Mouse (Mus musculus): ENCODE results near the gene Nhsl1. TPM values are rescaled to one million over a fixed set of nuclear protein-coding genes. Genes with fewer than 3 reads are reported as not detected.

Nhsl1 gene
- polyA plus RNA-seq, 1 experiment = 3.0 TPM

DNA sequence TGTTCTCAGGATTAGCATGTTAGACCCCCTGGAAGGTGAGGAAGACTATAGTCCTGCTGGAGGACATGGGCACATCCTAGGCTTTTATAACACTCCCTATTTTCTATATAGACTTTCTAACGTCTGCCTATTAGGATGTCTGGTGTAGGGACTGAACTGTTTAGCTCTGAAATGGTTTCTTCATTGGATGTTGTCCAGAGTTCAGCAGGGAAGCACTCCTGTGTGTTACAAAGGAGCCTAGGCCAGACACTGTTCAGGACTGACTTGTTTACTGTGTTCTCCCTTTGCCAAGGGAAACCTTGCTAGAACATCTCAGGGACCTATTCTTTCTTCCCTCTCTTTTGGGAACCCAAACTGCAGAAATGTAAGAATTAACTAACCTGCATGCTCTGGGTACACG is 90.3 kb downstream of the Nhsl1 start:
- Histone ChIP-seq H3K4me3 (ENCODE audit: insufficient read depth, poor library complexity, severe bottlenecking) (no peak overlapping the region), H3ac (ENCODE audit: control insufficient read depth, insufficient read length, low read depth) (no peak overlapping the region), H3K79me3 (ENCODE audit: low read depth) (no peaks in the 10 kb centered on the region), H3K27me3 (ENCODE audit: control insufficient read depth, insufficient read depth, insufficient read length) (no peaks in the 10 kb centered on the region), H3K79me2 (ENCODE audit: control insufficient read depth, insufficient read depth) (no peaks in the 10 kb centered on the region), H3K36me3 (ENCODE audit: control insufficient read depth, insufficient read depth) (no peaks in the 10 kb centered on the region)
- no peak for TF ChIP-seq CTCF (IDR thresholded peaks at IDR 0.05; ENCODE audit: control insufficient read depth, insufficient read depth, insufficient read length)
- no peak for TF ChIP-seq MYOG (IDR thresholded peaks at IDR 0.05; ENCODE audit: control insufficient read depth, extremely low read depth, insufficient read length)
- TF ChIP-seq USF1 (IDR thresholded peaks at IDR 0.05; ENCODE audit: low read depth) = no peak
- TF ChIP-seq MAX (IDR thresholded peaks at IDR 0.05) = no peak
- TF ChIP-seq MYOD1 (IDR thresholded peaks at IDR 0.05; ENCODE audit: control insufficient read depth, insufficient read length, low read depth) = no peak
- no peak for TF ChIP-seq CEBPB (IDR thresholded peaks at IDR 0.05; ENCODE audit: low read depth)
- no peak for TF ChIP-seq FOSL1 (IDR thresholded peaks at IDR 0.05; ENCODE audit: insufficient read depth, low read length, poor library complexity, severe bottlenecking)

DNA sequence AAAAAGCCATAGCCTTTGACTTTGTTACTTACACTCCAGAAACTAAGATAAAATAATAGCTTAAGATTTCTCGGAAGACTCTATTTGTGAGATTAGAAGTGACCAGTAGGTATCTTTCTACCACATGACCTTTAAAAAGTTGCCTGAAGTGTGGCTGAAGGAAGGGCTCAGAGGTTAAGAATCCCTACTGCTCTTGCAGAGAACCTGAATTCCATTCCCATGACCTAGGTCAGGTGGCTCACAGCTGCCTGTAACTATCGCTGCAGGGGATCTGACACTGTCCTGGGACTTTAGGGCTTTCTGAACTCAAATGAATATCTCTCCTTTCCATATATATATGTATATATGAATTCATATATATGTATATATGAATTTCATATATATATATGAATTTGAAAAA is 92.5 kb downstream of the Nhsl1 start:
- Histone ChIP-seq H3K36me3 (ENCODE audit: control insufficient read depth, insufficient read depth) (no peaks in the 10 kb centered on the region), H3ac (ENCODE audit: control insufficient read depth, insufficient read length, low read depth) (no peak overlapping the region), H3K27me3 (ENCODE audit: control insufficient read depth, insufficient read depth, insufficient read length) (no peaks in the 10 kb centered on the region), H3K79me3 (ENCODE audit: low read depth) (no peaks in the 10 kb centered on the region), H3K79me2 (ENCODE audit: control insufficient read depth, insufficient read depth) (no peaks in the 10 kb centered on the region), H3K4me3 (ENCODE audit: insufficient read depth, poor library complexity, severe bottlenecking) (no peak overlapping the region)
- TF ChIP-seq MYOG (IDR thresholded peaks at IDR 0.05; ENCODE audit: control insufficient read depth, extremely low read depth, insufficient read length) = no peak
- TF ChIP-seq CTCF (IDR thresholded peaks at IDR 0.05; ENCODE audit: control insufficient read depth, insufficient read depth, insufficient read length) = no peak
- no peak for TF ChIP-seq MAX (IDR thresholded peaks at IDR 0.05)
- TF ChIP-seq USF1 (IDR thresholded peaks at IDR 0.05; ENCODE audit: low read depth) = no peak

DNA sequence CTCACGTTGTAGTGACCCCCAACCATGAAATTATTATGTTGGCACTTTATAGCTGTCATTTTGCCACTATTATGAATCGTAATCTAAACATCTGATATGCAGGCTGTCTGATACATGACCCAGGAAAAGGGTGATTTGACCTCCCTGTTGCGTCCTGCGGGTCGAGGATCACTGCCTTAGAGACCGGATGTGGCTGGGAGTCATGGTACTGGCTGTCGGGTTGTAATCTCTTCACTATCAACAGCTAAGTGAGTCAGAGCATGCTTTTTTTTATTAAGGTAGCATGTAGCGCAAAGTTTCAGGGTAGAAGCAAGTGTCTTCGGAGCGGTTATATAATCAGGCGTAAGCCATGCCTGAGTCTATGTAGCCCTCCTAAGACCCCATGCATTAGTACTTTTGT is 97.2 kb downstream of the Nhsl1 start:
- no peaks in the 10 kb centered on the region for H3K79me3 ChIP-seq (ENCODE audit: low read depth)
- no peak overlapping the region for H3ac ChIP-seq (ENCODE audit: control insufficient read depth, insufficient read length, low read depth)
- H3K36me3 ChIP-seq (ENCODE audit: control insufficient read depth, insufficient read depth) = no peaks in the 10 kb centered on the region
- no peak overlapping the region for H3K4me3 ChIP-seq (ENCODE audit: insufficient read depth, poor library complexity, severe bottlenecking)
- no peaks in the 10 kb centered on the region for H3K79me2 ChIP-seq (ENCODE audit: control insufficient read depth, insufficient read depth)
- TF ChIP-seq USF1 (IDR thresholded peaks at IDR 0.05; ENCODE audit: low read depth) (no peak), CEBPB (IDR thresholded peaks at IDR 0.05; ENCODE audit: low read depth) (no peak), MAX (IDR thresholded peaks at IDR 0.05) (no peak), MYOG (IDR thresholded peaks at IDR 0.05; ENCODE audit: control insufficient read depth, extremely low read depth, insufficient read length) (no peak), MYOD1 (IDR thresholded peaks at IDR 0.05; ENCODE audit: control insufficient read depth, insufficient read length, low read depth) (no peak), CTCF (IDR thresholded peaks at IDR 0.05; ENCODE audit: control insufficient read depth, insufficient read depth, insufficient read length) (no peak), FOSL1 (IDR thresholded peaks at IDR 0.05; ENCODE audit: insufficient read depth, low read length, poor library complexity, severe bottlenecking) (no peak)
- H3K27me3 ChIP-seq (ENCODE audit: control insufficient read depth, insufficient read depth, insufficient read length) = no peaks in the 10 kb centered on the region

GRCm38 (mm10) chr10:18418160-18418559 is 99.4 kb downstream of the Nhsl1 start:
- no peak overlapping the region for H3K4me3 ChIP-seq (ENCODE audit: insufficient read depth, poor library complexity, severe bottlenecking)
- H3K36me3 ChIP-seq (ENCODE audit: control insufficient read depth, insufficient read depth) = no peaks in the 10 kb centered on the region
- TF ChIP-seq MYOD1 (IDR thresholded peaks at IDR 0.05; ENCODE audit: control insufficient read depth, insufficient read length, low read depth) (no peak), MAX (IDR thresholded peaks at IDR 0.05) (no peak), MYOG (IDR thresholded peaks at IDR 0.05; ENCODE audit: control insufficient read depth, extremely low read depth, insufficient read length) (no peak), CEBPB (IDR thresholded peaks at IDR 0.05; ENCODE audit: low read depth) (no peak), USF1 (IDR thresholded peaks at IDR 0.05; ENCODE audit: low read depth) (no peak), CTCF (IDR thresholded peaks at IDR 0.05; ENCODE audit: control insufficient read depth, insufficient read depth, insufficient read length) (no peak), FOSL1 (IDR thresholded peaks at IDR 0.05; ENCODE audit: insufficient read depth, low read length, poor library complexity, severe bottlenecking) (no peak)
- H3K79me2 ChIP-seq (ENCODE audit: control insufficient read depth, insufficient read depth) = no peaks in the 10 kb centered on the region
- H3K27me3 ChIP-seq (ENCODE audit: control insufficient read depth, insufficient read depth, insufficient read length) = no peaks in the 10 kb centered on the region
- H3K79me3 ChIP-seq (ENCODE audit: low read depth) = no peaks in the 10 kb centered on the region
- no peak overlapping the region for H3ac ChIP-seq (ENCODE audit: control insufficient read depth, insufficient read length, low read depth)

GRCm38 (mm10) chr10:18419508-18419907 is 100.7 kb downstream of the Nhsl1 start:
- Histone ChIP-seq H3K27me3 (ENCODE audit: control insufficient read depth, insufficient read depth, insufficient read length) (no peaks in the 10 kb centered on the region), H3ac (ENCODE audit: control insufficient read depth, insufficient read length, low read depth) (no peak overlapping the region), H3K79me3 (ENCODE audit: low read depth) (no peaks in the 10 kb centered on the region), H3K36me3 (ENCODE audit: control insufficient read depth, insufficient read depth) (no peaks in the 10 kb centered on the region), H3K79me2 (ENCODE audit: control insufficient read depth, insufficient read depth) (no peaks in the 10 kb centered on the region), H3K4me3 (ENCODE audit: insufficient read depth, poor library complexity, severe bottlenecking) (no peak overlapping the region)
- no peak for TF ChIP-seq CTCF (IDR thresholded peaks at IDR 0.05; ENCODE audit: control insufficient read depth, insufficient read depth, insufficient read length)
- TF ChIP-seq MYOD1 (IDR thresholded peaks at IDR 0.05; ENCODE audit: control insufficient read depth, insufficient read length, low read depth) = no peak
- no peak for TF ChIP-seq CEBPB (IDR thresholded peaks at IDR 0.05; ENCODE audit: low read depth)
- no peak for TF ChIP-seq MYOG (IDR thresholded peaks at IDR 0.05; ENCODE audit: control insufficient read depth, extremely low read depth, insufficient read length)
- no peak for TF ChIP-seq MAX (IDR thresholded peaks at IDR 0.05)
- no peak for TF ChIP-seq FOSL1 (IDR thresholded peaks at IDR 0.05; ENCODE audit: insufficient read depth, low read length, poor library complexity, severe bottlenecking)
- no peak for TF ChIP-seq USF1 (IDR thresholded peaks at IDR 0.05; ENCODE audit: low read depth)

All from C2C12 (cell line).